Mouse (Mus musculus) liver, postnatal 0 days (tissue): ENCODE data around the gene Nupl1.

Experiments
- CTCF ChIP-seq: sonication (generic); IDR thresholded peaks from 2 replicates; pipeline ENCODE4 v1.5.1; 2016; ENCODE audit warnings: antibody characterized with exemption, low read depth
- EP300 ChIP-seq: IDR thresholded peaks from 2 replicates; pipeline ENCODE4 v1.6.1; 2016; ENCODE audit warnings: antibody characterized with exemption, low read depth, mild to moderate bottlenecking

GRCm38 (mm10) chr14:60176469-60176890 is 74.8 kb downstream of the Nupl1 start:
- TF ChIP-seq CTCF (no peak), EP300 (no peak)
